Mouse (Mus musculus) ES-E14 (cell line): Measurements from ENCODE around the gene Lrrc1.

Source experiments
- CHD2 ChIP-seq: IDR thresholded peaks from 2 replicates; pipeline ENCODE4 v1.6.1; 2014; ENCODE audit warnings: mild to moderate bottlenecking, low read depth, low read length, inconsistent platforms
- HCFC1 ChIP-seq: IDR thresholded peaks from 2 replicates; pipeline ENCODE4 v1.6.1; 2012; ENCODE audit warnings: low read length, inconsistent platforms, borderline replicate concordance; ENCODE audit not compliant: insufficient read depth
- ZC3H11A ChIP-seq: IDR thresholded peaks from 2 replicates; pipeline ENCODE4 v1.6.1; 2012; ENCODE audit warnings: low read depth, mild to moderate bottlenecking, inconsistent platforms, low read length, borderline replicate concordance
- ZNF384 ChIP-seq: IDR thresholded peaks from 2 replicates; pipeline ENCODE4 v1.6.1; 2012; ENCODE audit warnings: low read depth, low read length, inconsistent platforms

GRCm38 (mm10) chr9:77428748-77429140 is 115.9 kb downstream of the Lrrc1 start:
- no peak for TF ChIP-seq HCFC1
- no peak for TF ChIP-seq ZNF384
- TF ChIP-seq ZC3H11A: no peak
- TF ChIP-seq CHD2: no peak
